Mouse (Mus musculus) inflammation-experienced regulatory T-cells, adult 16 weeks (primary cell): ENCODE results near the gene Duxbl2. TPM values are rescaled to one million over a fixed set of nuclear protein-coding genes. Genes with fewer than 3 reads are reported as not detected.

Experiments
- polyA plus RNA-seq: library from polyadenylated mRNA; unstranded; fragments of 100-300 nt; shearing (Covaris generic); gene quantifications from one replicate; pipeline ENCODE4 v1.2.1, GENCODE M21; 2017

Duxbl2 gene
- polyA plus RNA-seq = not detected

DNA sequence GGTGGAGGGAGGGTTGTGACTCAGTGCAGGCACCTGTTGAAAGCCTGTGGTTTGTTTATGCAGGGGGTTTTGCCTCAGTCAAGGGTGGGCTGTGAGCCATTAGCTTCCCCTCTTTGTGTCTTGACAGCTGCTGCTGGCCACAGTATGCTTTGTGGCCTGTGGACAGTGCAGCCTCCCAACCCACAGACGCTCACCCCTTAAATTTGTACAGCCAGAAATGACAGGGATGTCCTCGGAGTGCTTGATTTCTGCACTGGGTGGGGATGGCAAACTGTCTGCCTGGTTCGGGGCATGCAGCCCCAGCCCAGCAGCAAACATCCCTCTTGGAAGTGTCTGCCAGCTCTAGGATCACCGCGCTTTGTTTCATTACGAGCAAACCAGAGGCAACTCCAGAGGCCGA is at the start of gene Duxbl2:
Gene Duxbl2 (plus strand): TSS at position 200 of the 400 bp plus-strand sequence.

DNA sequence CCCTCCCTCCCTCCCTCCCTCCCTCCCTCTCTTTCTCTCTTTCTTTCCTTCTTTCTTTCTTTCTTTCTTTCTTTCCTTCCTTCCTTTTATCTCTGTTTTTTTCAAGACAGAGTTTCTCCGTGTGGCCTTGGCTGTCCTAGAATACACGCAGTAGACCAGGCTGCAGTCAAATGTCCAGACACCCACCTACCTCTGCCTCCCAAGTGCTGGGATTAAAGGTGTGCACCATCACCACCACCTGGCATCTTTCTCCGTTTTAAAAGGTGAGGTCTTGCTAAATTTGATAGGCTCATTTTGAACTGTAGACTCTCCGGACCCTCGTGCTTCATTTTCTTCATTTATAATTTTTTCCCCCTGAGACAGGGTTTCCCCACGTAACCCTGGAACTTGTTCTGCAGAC is 36.9 kb upstream of the Duxbl2 start, which contains the start of gene Cphx2:
Gene Cphx2 (plus strand): TSS at position 301 of the 400 bp plus-strand sequence.

DNA sequence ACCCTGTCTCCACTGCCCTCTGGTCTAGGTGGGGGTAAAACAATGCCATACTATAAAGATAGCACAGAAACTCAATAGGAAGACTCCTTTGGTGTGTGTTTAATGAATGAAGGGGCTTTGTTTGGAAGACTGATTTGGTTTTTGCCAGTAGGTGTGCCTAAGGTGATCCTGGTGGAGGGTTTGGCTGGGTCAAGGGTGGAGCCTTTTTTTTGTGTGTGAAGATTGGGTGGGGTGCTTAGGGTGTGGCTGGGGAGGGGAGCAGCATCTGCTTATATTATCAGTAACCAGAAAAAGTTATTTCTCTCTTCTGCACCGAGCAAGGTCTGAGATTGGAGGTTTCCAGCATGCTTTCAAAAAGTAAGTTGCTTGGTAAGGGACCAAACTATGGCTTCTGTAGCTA is 36.2 kb upstream of the Duxbl2 start, which contains the start of gene Cphx3:
Gene Cphx3 (plus strand): TSS at position 301 of the 400 bp plus-strand sequence.

Other genes starting within 250 kb of the Duxbl2 start
- gene Plac9a, start 215.2 kb upstream of the Duxbl2 start, polyA plus RNA-seq = not detected
- gene Tmem254a, start 190.7 kb upstream of the Duxbl2 start, polyA plus RNA-seq = 11.9 TPM
- not detected for gene Cphx1, start 180.0 kb upstream of the Duxbl2 start, polyA plus RNA-seq
- gene Duxbl1, start 139.8 kb upstream of the Duxbl2 start, polyA plus RNA-seq = not detected
- not detected for gene Gm9780, start 75.6 kb upstream of the Duxbl2 start, polyA plus RNA-seq
- 210 TPM for gene Tmem254c, start 51.0 kb upstream of the Duxbl2 start, polyA plus RNA-seq
- gene Cphx2, start 36.8 kb upstream of the Duxbl2 start, polyA plus RNA-seq = not detected
- gene Cphx3, start 36.1 kb upstream of the Duxbl2 start, polyA plus RNA-seq = not detected
- gene Plac9b, start 64.1 kb downstream of the Duxbl2 start, polyA plus RNA-seq = not detected
- gene Tmem254b, start 88.7 kb downstream of the Duxbl2 start, polyA plus RNA-seq = 88.7 TPM
- not detected for gene Duxbl3, start 139.6 kb downstream of the Duxbl2 start, polyA plus RNA-seq